Mouse (Mus musculus) neural tube, embryonic 14.5 days (tissue): ENCODE measurements around the gene Kcnq5. TPM values are rescaled to one million over a fixed set of nuclear protein-coding genes. Genes with fewer than 3 reads are reported as not detected.

ENCODE experiments used
- ATAC-seq: fragments of 200-750 bp; cut with Nextera tagmentation; 2 replicates; pipeline ENCODE4 v1.8.0; 2017; ENCODE audit warnings: low read depth, mild to moderate bottlenecking, moderate TSS enrichment, moderate library complexity
- H3K27ac ChIP-seq: fragments of 300-500 bp; sonication (generic); 2 replicates; pipeline ENCODE4 v1.5.1; 2014; ENCODE audit warnings: low read depth, mild to moderate bottlenecking, control low read depth, low read length, moderate library complexity, mixed read lengths
- H3K27me3 ChIP-seq: fragments of 300-500 bp; sonication (generic); 2 replicates; pipeline ENCODE4 v1.6.1; 2014; ENCODE audit warnings: low read length; ENCODE audit not compliant: control insufficient read depth, insufficient read depth
- H3K36me3 ChIP-seq: fragments of 300-500 bp; sonication (generic); 2 replicates; pipeline ENCODE4 v1.6.1; 2014; ENCODE audit warnings: low read length, mixed read lengths; ENCODE audit not compliant: control insufficient read depth, insufficient read depth
- H3K4me1 ChIP-seq: fragments of 300-500 bp; sonication (generic); 2 replicates; pipeline ENCODE4 v1.6.1; 2014; ENCODE audit warnings: low read length; ENCODE audit not compliant: control insufficient read depth, insufficient read depth
- H3K4me2 ChIP-seq: fragments of 300-500 bp; sonication (generic); 2 replicates; pipeline ENCODE4 v1.6.1; 2014; ENCODE audit warnings: mild to moderate bottlenecking, low read depth, low read length, control low read depth
- H3K4me3 ChIP-seq: fragments of 300-500 bp; sonication (generic); 2 replicates; pipeline ENCODE4 v1.5.1; 2014; ENCODE audit warnings: low read depth, low read length, control low read depth, mixed read lengths
- H3K9ac ChIP-seq: fragments of 300-500 bp; sonication (generic); replicated peaks from 2 replicates; pipeline ENCODE4 v1.6.1; 2014; ENCODE audit warnings: low read depth, mild to moderate bottlenecking, control low read depth, low read length, mixed read lengths
- H3K9me3 ChIP-seq: fragments of 300-500 bp; sonication (generic); 2 replicates; pipeline ENCODE4 v1.6.1; 2016; ENCODE audit warnings: low read length; ENCODE audit not compliant: control insufficient read depth
- whole genome bisulfite sequencing: fragments of 180-500 bp; shearing (Covaris S2); extraction: QIAGEN DNeasy Blood & Tissue Kit; methylation state at CpG from one replicate; pipeline ENCODE4 v1.1.7; 2014; 5-methylcytosine and 5-hydroxymethylcytosine counted together
- polyA plus RNA-seq: library from polyadenylated mRNA; unstranded; fragments of >200 nt; fragmentation: Nextera tagmentation; extraction: Ambion mirVana; gene quantifications from 2 replicates; pipeline ENCODE4 v1.2.1, GENCODE M21; 2014

Kcnq5 gene
- polyA plus RNA-seq, 1 experiment from 2014 or later = 2.6 TPM

- no peak for ATAC-seq
- Histone ChIP-seq H3K27ac (no peak overlapping the region), H3K9ac (no peak overlapping the region), H3K4me2 (no peak overlapping the region), H3K4me1 (no peaks in the 10 kb centered on the region), H3K9me3 (no peaks in the 10 kb centered on the region), H3K36me3 (no peaks in the 10 kb centered on the region), H3K27me3 (no peaks in the 10 kb centered on the region), H3K4me3 (no peak overlapping the region)
- 55% methylated on average over 10 of the region's 10 CpGs for WGBS
These were observed 461.8 kb downstream of the Kcnq5 start for GRCm38 (mm10) chr1:21499815-21500534.

DNA sequence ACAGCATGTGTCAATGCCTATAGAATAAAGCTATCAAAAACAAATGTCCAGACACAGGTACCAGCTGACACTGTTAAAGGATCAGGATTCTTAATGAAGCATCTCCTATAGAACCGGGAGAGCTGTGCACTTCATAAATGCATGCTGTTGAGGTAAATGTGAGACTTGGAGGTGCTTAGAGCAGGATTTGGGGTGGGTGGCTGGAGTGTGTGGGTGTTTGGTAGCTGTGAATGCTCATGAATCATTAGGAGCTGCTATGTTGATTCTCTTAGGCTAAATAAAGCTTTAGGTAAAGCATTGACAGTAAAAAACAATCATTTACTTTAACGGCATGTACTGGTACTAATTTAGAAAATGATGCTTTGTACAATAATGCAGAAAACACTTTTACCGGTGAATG lies 465.4 kb downstream of the Kcnq5 start:
- no peak overlapping the region for H3K4me3 ChIP-seq
- H3K27ac ChIP-seq = no peak overlapping the region
- no peaks in the 10 kb centered on the region for H3K9me3 ChIP-seq
- no peaks in the 10 kb centered on the region for H3K36me3 ChIP-seq
- no peaks in the 10 kb centered on the region for H3K27me3 ChIP-seq
- H3K9ac ChIP-seq = no peak overlapping the region
- no peaks in the 10 kb centered on the region for H3K4me1 ChIP-seq
- no peak overlapping the region for H3K4me2 ChIP-seq
- 93% methylated on average over 3 of the region's 3 CpGs for WGBS
- no peak for ATAC-seq

DNA sequence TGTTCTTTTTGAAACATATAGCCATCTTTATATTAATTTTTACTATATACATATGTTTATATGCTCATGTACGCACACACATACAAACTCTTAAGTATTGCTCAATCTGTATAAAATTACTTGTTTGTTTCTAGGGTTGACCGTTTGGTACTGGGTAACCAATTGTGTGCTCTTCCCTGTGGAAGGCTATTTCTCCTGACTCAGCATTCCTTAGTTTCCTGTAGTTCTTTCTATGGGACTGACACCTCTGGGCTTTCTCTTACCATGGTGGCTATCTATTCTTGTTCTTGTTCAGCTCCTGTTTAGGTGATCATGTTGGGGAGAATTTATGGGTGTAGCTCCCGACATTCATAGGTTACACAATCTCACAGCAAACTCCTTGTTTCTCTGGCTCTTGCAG lies 473.1 kb downstream of the Kcnq5 start:
- Histone ChIP-seq H3K4me3 (no peak overlapping the region), H3K9ac (no peak overlapping the region), H3K9me3 (no peaks in the 10 kb centered on the region), H3K27ac (no peak overlapping the region), H3K36me3 (no peaks in the 10 kb centered on the region), H3K4me2 (no peak overlapping the region), H3K27me3 (no peaks in the 10 kb centered on the region), H3K4me1 (no peaks in the 10 kb centered on the region)
- no peak for ATAC-seq
- 86% methylated on average over 3 of the region's 3 CpGs for WGBS

- ATAC-seq = no peak
These were observed 475.5 kb downstream of the Kcnq5 start for GRCm38 (mm10) chr1:21486266-21486665.

DNA sequence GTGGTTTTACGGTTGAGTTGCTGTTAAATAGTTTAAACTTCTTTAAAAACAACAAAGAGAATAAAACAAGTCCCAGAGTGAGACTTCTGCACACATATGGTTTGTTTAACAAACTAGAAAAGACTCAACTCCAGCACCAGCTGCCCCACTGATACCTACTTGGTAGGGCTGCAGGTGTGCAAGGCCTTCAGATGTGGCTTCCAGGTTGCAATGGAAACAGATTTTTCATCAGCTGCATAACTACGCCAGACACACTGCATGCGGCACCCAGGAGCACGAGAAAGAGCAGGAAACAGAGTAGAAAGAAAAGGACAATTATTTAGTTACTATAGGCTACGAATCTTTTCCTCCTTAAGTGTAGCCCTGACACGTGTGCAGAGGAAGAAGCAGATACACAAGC lies 492.4 kb downstream of the Kcnq5 start:
- Histone ChIP-seq H3K36me3 (no peaks in the 10 kb centered on the region), H3K9ac (no peak overlapping the region), H3K27me3 (no peaks in the 10 kb centered on the region), H3K4me1 (no peaks in the 10 kb centered on the region), H3K4me3 (no peak overlapping the region), H3K9me3 (no peaks in the 10 kb centered on the region), H3K4me2 (no peak overlapping the region), H3K27ac (no peak overlapping the region)
- no peak for ATAC-seq
- WGBS = 85% methylated on average over 6 of the region's 6 CpGs

More at GRCm38 (mm10) chr1:21486266-21486665, 475.5 kb downstream of the Kcnq5 start:
- no peak overlapping the region for H3K4me2 ChIP-seq
- H3K9ac ChIP-seq = no peak overlapping the region
- no peak overlapping the region for H3K4me3 ChIP-seq
- 51% methylated on average over 5 of the region's 5 CpGs for WGBS
- H3K4me1 ChIP-seq = no peaks in the 10 kb centered on the region
- no peak overlapping the region for H3K27ac ChIP-seq
- no peaks in the 10 kb centered on the region for H3K36me3 ChIP-seq
- H3K27me3 ChIP-seq = no peaks in the 10 kb centered on the region
- no peaks in the 10 kb centered on the region for H3K9me3 ChIP-seq

GRCm38 (mm10) chr1:21466431-21466830 lies 495.3 kb downstream of the Kcnq5 start:
- Histone ChIP-seq H3K4me2 (no peak overlapping the region), H3K9me3 (no peaks in the 10 kb centered on the region), H3K36me3 (no peaks in the 10 kb centered on the region), H3K27ac (no peak overlapping the region), H3K9ac (no peak overlapping the region), H3K4me1 (no peaks in the 10 kb centered on the region), H3K4me3 (no peak overlapping the region), H3K27me3 (no peaks in the 10 kb centered on the region)
- WGBS = 90% methylated on average over 4 of the region's 4 CpGs
- ATAC-seq = no peak

- 53% methylated on average over 18 of the region's 18 CpGs for WGBS
- Histone ChIP-seq H3K9ac (no peak overlapping the region), H3K9me3 (no peaks in the 10 kb centered on the region), H3K27ac (no peak overlapping the region), H3K4me3 (no peak overlapping the region), H3K27me3 (no peaks in the 10 kb centered on the region), H3K4me2 (peak overlapping the region; percentile 23; the same call in 1 of the 2 replicates), H3K4me1 (0 out of 2 replicates have a peak, but pooled peaks cover 2% of the 10 kb centered on the region), H3K36me3 (no peaks in the 10 kb centered on the region)
- ATAC-seq = peak; percentile 85
These were observed 500.6 kb downstream of the Kcnq5 start for GRCm38 (mm10) chr1:21460941-21461689.

DNA sequence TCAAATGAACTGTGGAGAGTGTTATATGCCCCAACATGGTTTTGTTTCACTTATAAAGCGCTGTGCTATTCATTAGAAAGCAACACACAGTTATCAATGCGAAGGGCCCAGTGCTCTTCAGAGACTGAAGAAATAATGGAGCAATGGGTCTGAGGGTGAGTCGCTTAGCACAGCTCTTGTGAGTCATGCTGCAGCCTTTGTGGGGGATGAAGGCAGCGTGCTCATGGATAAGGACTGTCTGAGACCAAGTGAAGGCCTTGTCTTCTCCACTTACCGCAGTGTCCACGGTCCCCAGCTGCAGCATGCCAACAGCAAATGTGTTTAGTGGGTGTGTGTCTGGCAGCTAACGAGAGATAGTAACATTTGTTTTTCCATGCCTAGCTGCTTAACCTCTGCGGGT lies 503.2 kb downstream of the Kcnq5 start:
- Histone ChIP-seq H3K4me2 (no peak overlapping the region), H3K4me1 (0 out of 2 replicates have a peak, but pooled peaks cover 2% of the 10 kb centered on the region), H3K27ac (no peak overlapping the region), H3K27me3 (no peaks in the 10 kb centered on the region), H3K36me3 (no peaks in the 10 kb centered on the region), H3K4me3 (no peak overlapping the region), H3K9ac (no peak overlapping the region), H3K9me3 (no peaks in the 10 kb centered on the region)
- ATAC-seq = no peak
- WGBS = 92% methylated on average over 8 of the region's 8 CpGs

DNA sequence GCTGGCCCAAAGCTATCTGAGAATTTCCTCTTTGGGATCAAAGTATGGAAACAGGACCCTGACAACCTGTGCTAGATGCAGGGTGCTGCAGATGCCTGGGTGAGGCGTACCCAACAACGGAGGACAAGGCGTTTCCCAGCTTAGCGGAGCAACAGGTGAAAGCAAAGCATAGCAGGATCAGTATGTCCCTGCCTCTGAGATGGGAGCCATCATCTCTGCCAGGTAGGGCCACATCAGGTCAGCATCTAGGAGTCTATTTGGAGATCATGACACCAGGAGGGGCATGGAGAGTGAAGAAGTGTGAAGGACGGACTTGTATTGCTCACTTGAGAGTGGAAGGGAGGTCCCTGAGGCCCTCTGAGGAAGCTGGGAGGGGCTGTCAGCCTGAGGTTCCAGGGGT lies 505.8 kb downstream of the Kcnq5 start:
- Histone ChIP-seq H3K9ac (no peak overlapping the region), H3K9me3 (no peaks in the 10 kb centered on the region), H3K27me3 (no peaks in the 10 kb centered on the region), H3K4me1 (0 out of 2 replicates have a peak, but pooled peaks cover 2% of the 10 kb centered on the region), H3K36me3 (no peaks in the 10 kb centered on the region), H3K27ac (no peak overlapping the region), H3K4me2 (no peak overlapping the region), H3K4me3 (no peak overlapping the region)
- no peak for ATAC-seq
- WGBS = 83% methylated on average over 5 of the region's 5 CpGs
